Mouse (Mus musculus) Patski (cell line): ENCODE measurements around the gene Slc20a1. TPM values are rescaled to one million over a fixed set of nuclear protein-coding genes. Genes with fewer than 3 reads are reported as not detected.

Experiments used
- ATAC-seq: fragments of 100-300 bp; one replicate; pipeline ENCODE4 v1.8.0; 2021
- CTCF ChIA-PET: fragments of 350-600 bp; sonication (Branson Sonifier 250); formaldehyde crosslinking; loops from one replicate; lab custom pipeline; 2022; ENCODE audit warnings: inconsistent platforms; lab: Charles Lee
- POLR2A ChIA-PET: fragments of 350-600 bp; sonication (Branson Sonifier 250); formaldehyde crosslinking; loops from one replicate; lab custom pipeline; 2022; ENCODE audit warnings: antibody characterized with exemption, inconsistent platforms; lab: Charles Lee
- DNase-seq: peaks from one replicate; pipeline ENCODE4 v3.0.0-alpha.2; 2011; ENCODE audit warnings: low read depth, low spot score
- H3K27me3 ChIP-seq: fragments of 371-371 bp; one replicate; pipeline ENCODE4 v1.5.1; 2021
- CTCF ChIP-seq: fragments of 100-300 bp; IDR thresholded peaks from one replicate; pipeline ENCODE4 v1.5.1; 2021
- in situ Hi-C: fragments of 300-500 bp; cut with MboI; formaldehyde crosslinking; loops from 3 replicates; pipeline ENCODE4 v1.11.1; 2018; ENCODE audit warnings: low pct_unique_long_range_greater_than_20kb, mixed read lengths
- polyA plus RNA-seq: library from polyadenylated mRNA; unstranded; gene quantifications from one replicate; pipeline ENCODE4 v1.2.3, GENCODE M21; 2021

Slc20a1 gene
- polyA plus RNA-seq, 1 experiment from 2014 or later = 78.8 TPM

DNA sequence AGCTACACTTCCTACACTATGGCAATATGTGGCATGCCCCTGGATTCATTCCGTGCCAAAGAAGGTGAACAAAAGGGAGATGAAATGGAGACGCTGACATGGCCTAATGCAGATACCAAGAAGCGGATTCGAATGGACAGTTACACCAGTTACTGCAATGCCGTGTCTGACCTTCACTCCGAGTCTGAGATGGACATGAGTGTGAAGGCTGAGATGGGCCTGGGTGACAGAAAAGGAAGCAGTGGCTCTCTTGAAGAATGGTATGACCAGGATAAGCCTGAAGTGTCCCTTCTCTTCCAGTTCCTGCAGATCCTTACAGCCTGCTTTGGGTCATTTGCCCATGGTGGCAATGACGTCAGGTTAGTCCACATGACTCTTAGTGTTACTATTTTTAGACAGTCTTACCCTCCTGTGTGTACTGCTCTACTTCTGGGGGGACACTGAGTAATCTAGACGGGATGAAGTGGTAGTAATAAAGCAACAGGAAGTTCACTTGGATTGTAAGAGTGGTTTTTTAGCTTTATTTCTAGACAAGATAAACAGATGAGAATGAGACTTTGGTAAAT, 9.7 kb downstream of the Slc20a1 start:
- in situ Hi-C loops = no loop called here
- CTCF ChIA-PET = no interaction called here
- no peak for ATAC-seq

DNA sequence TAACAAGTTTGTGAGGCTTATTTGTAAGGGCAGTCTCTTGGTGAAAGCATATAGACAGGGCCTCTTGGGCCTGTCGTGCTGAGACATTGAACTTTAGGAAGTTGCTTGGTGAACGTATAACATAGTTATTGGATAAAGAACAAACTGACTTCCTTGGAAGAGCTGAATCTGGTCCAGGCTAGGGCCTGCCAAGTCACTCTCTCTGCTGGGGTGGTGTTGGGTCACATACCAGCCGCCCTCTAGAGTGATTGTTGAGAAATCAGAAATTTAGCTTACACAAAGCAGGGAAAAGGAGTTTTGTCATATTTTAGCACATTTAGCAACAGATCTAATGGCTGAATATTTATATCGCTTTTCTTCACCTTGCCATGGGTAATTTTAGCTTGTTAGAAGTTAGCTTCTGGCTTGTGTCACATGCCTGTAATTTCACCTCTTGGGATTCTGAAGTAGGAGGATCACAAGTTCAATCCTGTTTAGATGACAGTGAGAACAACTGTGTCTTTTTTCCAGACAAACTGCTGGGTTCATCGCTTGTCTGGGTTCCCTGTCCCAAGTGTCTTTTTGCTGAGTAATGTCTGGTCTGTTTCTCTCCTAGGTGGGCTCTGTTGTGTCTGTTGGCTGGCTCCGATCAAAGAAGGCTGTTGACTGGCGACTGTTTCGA, 11.7 kb downstream of the Slc20a1 start:
- ChIA-PET POLR2A (interaction anchor here (1.0 kb wide), 1 partner anchor 244 kb away, joined by 3 read pairs; no protein-coding TSS in a partner anchor), CTCF (interaction anchor here (1.5 kb wide), 1 partner anchor 49 kb away, joined by 3 read pairs; no protein-coding TSS in a partner anchor)
- ATAC-seq = no peak
- no peaks in the 10 kb centered on the region for H3K27me3 ChIP-seq
- no peak for DNase-seq
- in situ Hi-C loops = loop anchor here (5.0 kb wide), 1 partner anchor 47 kb away; no protein-coding TSS in a partner anchor
- no peak for TF ChIP-seq CTCF

More for the DNA sequence above, 9.7 kb downstream of the Slc20a1 start:
- POLR2A ChIA-PET = no interaction called here
- TF ChIP-seq CTCF = no peak
- H3K27me3 ChIP-seq = no peaks in the 10 kb centered on the region
- DNase-seq = no peak

DNA sequence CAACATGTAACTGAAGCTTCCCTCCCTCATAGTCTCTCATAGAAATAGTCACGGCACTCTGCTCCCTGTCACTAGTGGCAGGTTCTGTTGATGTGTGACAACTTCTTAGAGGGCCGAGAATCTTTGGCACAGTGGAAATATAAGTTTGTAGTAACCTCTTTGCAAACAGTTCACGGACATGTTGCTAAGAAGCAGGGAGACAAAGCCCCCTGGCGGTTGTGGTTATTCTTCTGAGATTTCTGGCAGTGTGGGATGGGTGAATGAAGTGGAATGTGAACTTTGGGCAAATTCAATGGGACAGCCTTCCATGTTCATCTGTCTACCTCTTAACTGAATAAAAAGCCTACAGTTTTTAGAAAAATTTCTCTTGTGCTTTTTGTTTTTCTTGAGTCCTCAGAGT, 12.7 kb downstream of the Slc20a1 start:
- DNase-seq (no peak), ATAC-seq (no peak)
- TF ChIP-seq CTCF = no peak
- CTCF ChIA-PET = interaction anchor here (0.7 to 1.5 kb wide), 2 partner anchors 48 to 52 kb away, joined by 3 read pairs; no protein-coding TSS in a partner anchor
- in situ Hi-C loops = loop anchor here (5.0 kb wide), 1 partner anchor 46 kb away; no protein-coding TSS in a partner anchor
- POLR2A ChIA-PET = interaction anchor here (1.0 kb wide), 1 partner anchor 245 kb away, joined by 3 read pairs; no protein-coding TSS in a partner anchor
- no peaks in the 10 kb centered on the region for H3K27me3 ChIP-seq

DNA sequence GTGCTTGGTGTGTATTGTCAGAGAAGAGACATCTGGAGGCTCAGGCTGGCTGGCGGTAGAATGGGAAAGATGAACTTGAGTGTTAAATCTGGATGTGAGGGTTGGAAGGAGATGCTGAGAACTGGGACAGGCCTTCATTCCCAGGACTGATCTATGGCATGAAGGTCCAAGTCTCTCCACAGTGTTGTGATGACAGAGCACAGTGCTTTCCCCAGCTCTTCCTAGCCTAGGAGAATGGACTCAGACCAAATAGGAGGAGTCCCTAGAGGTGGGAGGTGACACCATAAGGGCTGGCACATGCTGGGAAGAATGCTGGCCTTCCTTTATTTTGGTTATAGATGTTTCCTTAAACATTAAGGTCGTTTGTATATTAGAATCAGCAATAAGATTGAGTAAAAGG, 13.4 kb downstream of the Slc20a1 start:
- ATAC-seq = peak; percentile 12
- no peaks in the 10 kb centered on the region for H3K27me3 ChIP-seq
- CTCF ChIA-PET = no interaction called here
- DNase-seq = no peak
- in situ Hi-C loops = loop anchor here (5.0 kb wide), 1 partner anchor 45 kb away; no protein-coding TSS in a partner anchor
- POLR2A ChIA-PET = interaction anchor here (0.7 to 1.0 kb wide), 2 partner anchors 30 to 355 kb away, joined by 3 read pairs; no protein-coding TSS in a partner anchor
- TF ChIP-seq CTCF = no peak

DNA sequence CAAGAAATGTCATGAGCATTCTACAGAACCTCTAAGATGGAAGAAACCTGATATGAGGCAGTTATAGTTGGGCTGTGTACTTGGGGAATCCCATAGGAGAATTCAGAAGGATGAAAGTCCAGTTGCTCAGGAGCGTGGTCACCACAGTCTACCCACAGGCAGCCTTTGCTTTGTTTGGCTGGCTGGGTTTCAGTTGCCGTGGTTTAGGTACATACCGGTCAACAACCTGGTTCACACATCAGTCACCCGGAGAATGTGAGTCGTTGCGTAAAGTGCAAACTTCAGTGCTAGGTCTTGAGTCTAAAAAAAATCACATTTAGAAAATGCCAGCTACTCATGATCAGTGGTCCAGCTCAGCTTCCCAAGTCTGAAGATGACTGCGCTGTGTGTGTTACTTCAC, 14.0 kb downstream of the Slc20a1 start:
- CTCF ChIA-PET = no interaction called here
- in situ Hi-C loops = loop anchor here (5.0 kb wide), 1 partner anchor 45 kb away; no protein-coding TSS in a partner anchor
- DNase-seq (peak; percentile 81), ATAC-seq (peak; percentile 89)
- POLR2A ChIA-PET = interaction anchor here (0.7 to 1.0 kb wide), 2 partner anchors 30 to 354 kb away, joined by 3 read pairs; no protein-coding TSS in a partner anchor
- H3K27me3 ChIP-seq = no peaks in the 10 kb centered on the region
- TF ChIP-seq CTCF = no peak

DNA sequence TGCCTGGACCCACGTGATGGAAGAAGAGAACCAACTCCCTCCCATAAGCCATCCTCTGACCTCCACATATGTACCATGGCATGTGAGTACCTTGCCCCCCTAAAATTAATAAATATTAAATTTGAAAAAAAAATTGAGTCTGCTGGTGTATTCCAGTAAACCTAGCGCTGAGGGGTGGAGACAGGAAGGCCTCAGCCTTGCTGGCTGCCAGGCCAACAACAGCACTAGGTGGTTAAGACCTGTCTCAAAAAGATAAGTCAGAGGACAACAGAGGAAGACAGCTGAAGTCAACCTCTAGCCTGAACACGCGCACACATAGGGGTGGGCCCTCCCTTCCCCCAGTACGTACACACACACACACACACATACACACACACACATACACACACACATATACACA, 16.2 kb downstream of the Slc20a1 start:
- ChIA-PET CTCF (no interaction called here), POLR2A (interaction anchor here (0.6 kb wide), 1 partner anchor 15 kb away, joined by 8 read pairs; no protein-coding TSS in a partner anchor)
- no peaks in the 10 kb centered on the region for H3K27me3 ChIP-seq
- ATAC-seq (no peak), DNase-seq (no peak)
- in situ Hi-C loops = loop anchor here (5.0 kb wide), 1 partner anchor 43 kb away; no protein-coding TSS in a partner anchor
- TF ChIP-seq CTCF = no peak

DNA sequence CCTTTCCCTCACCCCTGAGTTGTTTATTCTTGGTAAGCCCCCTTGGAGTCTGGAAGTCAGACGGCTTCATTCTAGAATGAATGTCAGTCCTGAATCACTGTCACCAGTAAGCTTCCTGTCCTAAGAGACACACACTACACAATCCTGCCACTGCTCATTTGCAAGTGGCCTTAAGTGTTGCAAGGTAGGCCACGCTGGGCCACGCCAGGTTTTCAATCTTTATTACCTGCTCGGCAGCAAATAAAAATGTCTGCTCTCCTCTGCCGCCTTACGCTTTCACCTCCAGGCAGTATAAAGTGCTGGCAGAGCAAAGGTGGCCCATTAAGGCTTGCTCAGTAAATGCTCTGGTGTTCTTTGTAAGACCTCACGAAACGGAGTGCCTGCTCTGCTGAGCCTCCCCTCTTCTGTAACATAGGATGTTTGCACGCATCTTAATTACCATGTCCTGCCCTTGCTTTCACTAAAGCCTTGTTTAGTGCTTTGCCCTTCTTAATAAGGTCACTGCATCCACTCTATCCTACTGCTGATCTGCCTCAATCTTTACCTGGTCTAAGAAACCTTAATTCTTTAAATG, 19.1 kb downstream of the Slc20a1 start:
- ATAC-seq = no peak
- in situ Hi-C loops = no loop called here

DNA sequence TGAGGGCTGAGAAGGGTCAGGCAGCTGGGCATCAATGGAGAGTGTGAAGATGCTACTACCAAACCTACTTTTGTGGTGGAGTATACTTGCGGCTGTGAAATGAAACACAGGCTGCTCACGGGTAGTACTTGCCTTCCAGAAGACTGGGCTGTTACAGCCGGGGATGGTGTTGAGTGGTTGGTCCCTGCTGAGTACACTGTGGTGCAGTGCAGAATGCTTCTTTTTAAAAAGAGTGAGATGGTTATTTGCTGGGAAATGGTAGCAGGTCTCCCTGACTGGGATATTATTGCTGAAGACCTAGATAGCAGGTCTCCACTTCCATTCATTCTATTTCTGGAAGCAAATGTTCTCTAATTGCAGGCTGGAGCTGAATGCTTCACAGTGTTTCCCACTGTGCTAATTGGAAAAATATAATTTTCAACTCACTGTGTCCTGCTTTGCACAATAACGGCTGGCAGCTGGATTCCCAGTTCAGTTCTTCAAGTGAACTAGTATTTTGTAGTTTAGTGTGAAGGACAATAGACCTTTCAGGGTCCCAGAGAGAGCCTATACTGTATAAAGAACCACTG, 20.1 kb downstream of the Slc20a1 start:
- ChIA-PET CTCF (interaction anchor here (1.1 kb wide), 1 partner anchor 36 kb away, joined by 3 read pairs; no protein-coding TSS in a partner anchor), POLR2A (no interaction called here)
- no peak for DNase-seq
- no peaks in the 10 kb centered on the region for H3K27me3 ChIP-seq
- ATAC-seq = no peak
- in situ Hi-C loops = no loop called here
- TF ChIP-seq CTCF = no peak

More for the DNA sequence above, 19.1 kb downstream of the Slc20a1 start:
- POLR2A ChIA-PET = no interaction called here
- no peak for DNase-seq
- no peak for TF ChIP-seq CTCF
- no peaks in the 10 kb centered on the region for H3K27me3 ChIP-seq
- CTCF ChIA-PET = no interaction called here

DNA sequence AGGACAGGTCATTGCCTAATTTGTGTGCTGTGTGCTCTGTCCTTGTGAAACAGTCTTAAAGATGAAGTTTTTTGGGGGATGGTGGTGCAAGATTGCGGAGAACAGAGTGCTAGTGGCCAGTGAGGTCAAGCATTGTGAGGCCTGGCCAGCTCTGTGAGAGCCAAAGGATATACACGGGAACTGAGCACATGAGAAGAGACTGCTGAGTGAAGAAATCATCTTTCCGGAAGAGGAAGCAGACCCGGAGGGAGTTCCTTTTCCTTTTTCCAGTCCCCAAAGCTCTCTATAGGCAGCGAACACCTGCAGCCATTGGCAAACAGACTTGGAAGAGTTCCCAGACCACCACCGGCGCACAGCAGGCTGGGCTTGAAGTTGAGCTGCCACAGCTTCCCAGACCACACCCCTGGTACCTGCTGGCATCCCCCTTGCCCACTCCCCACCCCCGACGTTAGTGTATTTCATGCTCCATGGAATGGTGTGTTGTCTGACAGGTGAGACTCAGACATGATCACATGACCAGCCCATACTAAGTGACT, 22.6 kb downstream of the Slc20a1 start:
- ChIA-PET CTCF (interaction anchor here (1.2 kb wide), 1 partner anchor 21 kb away, joined by 3 read pairs; no protein-coding TSS in a partner anchor), POLR2A (no interaction called here)
- TF ChIP-seq CTCF = no peak
- H3K27me3 ChIP-seq = no peaks in the 10 kb centered on the region
- ATAC-seq (no peak), DNase-seq (no peak)
- in situ Hi-C loops = no loop called here

DNA sequence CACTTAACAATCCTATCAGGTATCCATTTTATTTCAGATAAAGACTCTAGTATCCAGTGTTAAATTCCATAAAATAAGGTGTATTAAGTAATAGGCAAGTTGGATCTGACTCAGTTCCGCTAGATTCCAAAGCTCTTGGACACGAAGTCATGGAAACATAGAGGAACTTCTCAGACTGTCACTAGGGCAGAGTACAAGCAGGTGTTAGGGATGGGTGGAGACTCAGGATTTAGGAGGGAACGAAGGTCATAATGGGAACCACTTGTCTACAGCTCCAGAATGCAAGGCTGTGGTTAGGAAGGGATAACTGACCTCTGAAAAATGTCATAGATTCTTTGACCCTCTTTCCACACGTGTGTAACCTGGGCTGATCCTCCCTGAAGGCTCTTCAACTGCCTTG, 25.6 kb downstream of the Slc20a1 start:
- in situ Hi-C loops = no loop called here

More for the DNA sequence above, 25.6 kb downstream of the Slc20a1 start:
- ChIA-PET POLR2A (no interaction called here), CTCF (no interaction called here)
- ATAC-seq = no peak
- DNase-seq = no peak
- H3K27me3 ChIP-seq = no peaks in the 10 kb centered on the region
- TF ChIP-seq CTCF = no peak
